In the genomic region with DNA sequence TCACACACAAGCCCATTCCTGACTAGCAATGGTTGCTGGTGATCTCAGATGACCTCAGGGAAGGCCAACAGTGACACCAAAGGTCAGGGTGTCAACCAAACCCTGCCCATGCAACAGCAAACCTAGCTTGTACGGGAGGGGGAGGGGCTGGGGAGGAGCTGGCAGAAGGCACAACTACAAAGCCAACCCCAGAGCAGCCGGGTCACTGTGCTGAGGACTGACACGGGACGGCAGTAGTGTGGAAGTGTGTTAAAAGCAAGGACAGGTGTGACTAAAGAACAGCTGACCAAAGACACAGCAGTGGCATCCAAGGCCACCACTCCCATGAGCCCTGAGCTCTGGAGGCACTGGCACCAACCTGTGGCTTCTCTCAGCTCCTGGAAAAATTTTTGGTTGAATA, we compare ENCODE assay signal across 23 mouse cellular contexts.
DNase-seq lines count a peak whose midpoint lies in the region; ATAC-seq and TF ChIP-seq lines count a peak whose summit lies in the region.
"Had no signal": no experiment of that assay in that cellular context is flagged by ENCODE, and none has a peak within 500 bp of the region (broad histone marks: within the 10 kb centered on the region; RNA-seq: fewer than 3 reads in every experiment).

No protein-coding gene starts in this region.

- H3K9ac ChIP-seq in liver, postnatal 0 days (replicated peaks), result no peak overlapping the region
- H3K9ac ChIP-seq: embryonic facial prominence, embryonic 12.5 days; forebrain, embryonic 12.5 days; heart, embryonic 12.5 days; intestine, embryonic 15.5 days; neural tube, embryonic 12.5 days had no signal

- intact Hi-C loops in left cerebral cortex, adult 2 months (cut with DNase I), result no loop called here
- intact Hi-C loops in left cerebral cortex, postnatal 4 days (cut with DNase I), result no loop called here

- DNase-seq in adrenal gland, postnatal 10 days, result peak; percentile 58
- DNase-seq in adrenal gland, adult 8-10 months, result no peak
- DNase-seq in left cerebral cortex, adult 2 months (ENCODE audit: extremely low spot score in 1 of 2, low spot score in 2 of 2), result no peak
- no peak for DNase-seq in left cerebral cortex, postnatal 4 days
- DNase-seq in liver, postnatal 0 days, result peak; percentile 73
- DNase-seq in thymus, postnatal 4 days, result no peak
- DNase-seq in kidney, postnatal 10 days, result no peak
- DNase-seq: cerebellum, adult 9-10 months; heart, adult 18-20 months; heart, postnatal 10 days; kidney, postnatal 36 days; lung, postnatal 4 days; midbrain, embryonic 14.5 days; right cerebral cortex, postnatal 25 days; thymus, postnatal 14 days had no signal

- H3K36me3 ChIP-seq in liver, postnatal 0 days (replicated peaks; ENCODE audit: insufficient read depth, low read length), result peaks cover 59% of the 10 kb centered on the region

- peak; percentile 94 for ATAC-seq in liver, postnatal 0 days
- ATAC-seq: hindbrain, embryonic 16.5 days; intestine, embryonic 15.5 days had no signal

- no peaks in the 10 kb centered on the region for H3K27me3 ChIP-seq in liver, postnatal 0 days (ENCODE audit: insufficient read depth, low read length)
- H3K27me3 ChIP-seq: embryonic facial prominence, embryonic 12.5 days; forebrain, embryonic 12.5 days; heart, embryonic 12.5 days; intestine, embryonic 15.5 days; neural tube, embryonic 12.5 days had no signal

- peak overlapping the region; percentile 85; the same call in 1 of the 2 replicates for H3K27ac ChIP-seq in left cerebral cortex, adult 2 months
- H3K27ac ChIP-seq in liver, postnatal 0 days (ENCODE audit: low read depth), result peak overlapping the region; percentile 53; the same call in 1 of the 2 replicates
- H3K27ac ChIP-seq: embryonic facial prominence, embryonic 12.5 days; forebrain, embryonic 12.5 days; hindbrain, embryonic 10.5 days; intestine, embryonic 15.5 days; neural tube, embryonic 12.5 days had no signal

- H3K9me3 ChIP-seq in liver, postnatal 0 days (ENCODE audit: low read length), result peaks cover 2% of the 10 kb centered on the region; the same call in 1 of the 2 replicates
- H3K9me3 ChIP-seq: embryonic facial prominence, embryonic 12.5 days; forebrain, embryonic 12.5 days; intestine, embryonic 15.5 days; neural tube, embryonic 12.5 days had no signal

- TF ChIP-seq CTCF in left cerebral cortex, adult 2 months (IDR thresholded peaks at IDR 0.05), result no peak
- TF ChIP-seq CTCF in liver, postnatal 0 days (IDR thresholded peaks at IDR 0.05; ENCODE audit: low read depth), result no peak

- H3K4me2 ChIP-seq in liver, postnatal 0 days (ENCODE audit: low read depth, low read length), result no peak overlapping the region
- H3K4me2 ChIP-seq: embryonic facial prominence, embryonic 12.5 days; forebrain, embryonic 12.5 days; heart, embryonic 12.5 days; intestine, embryonic 15.5 days; neural tube, embryonic 12.5 days had no signal

- no peak for TF ChIP-seq EP300 in liver, postnatal 0 days (IDR thresholded peaks at IDR 0.05; ENCODE audit: low read depth)

- H3K4me1 ChIP-seq in liver, postnatal 0 days (ENCODE audit: insufficient read depth), result no peaks in the 10 kb centered on the region
- H3K4me1 ChIP-seq: embryonic facial prominence, embryonic 12.5 days; intestine, embryonic 15.5 days; neural tube, embryonic 12.5 days had no signal

- no peak overlapping the region for H3K4me3 ChIP-seq in left cerebral cortex, adult 2 months
- H3K4me3 ChIP-seq in liver, postnatal 0 days (ENCODE audit: low read depth, low read length), result no peak overlapping the region
- H3K4me3 ChIP-seq: embryonic facial prominence, embryonic 12.5 days; erythroblast, embryonic 14.5 days; forebrain, embryonic 12.5 days; heart, embryonic 12.5 days; hindbrain, embryonic 10.5 days; intestine, embryonic 15.5 days; neural tube, embryonic 12.5 days had no signal

- WGBS in liver, postnatal 0 days (ENCODE audit: insufficient replicate concordance), result 67% methylated on average over 4 of the region's 4 CpGs

Comparison
In these comparisons a context has a peak if more than half of its experiments do, and no peak if none do; other contexts are left out.
1. DNase-seq: peak in adrenal gland, postnatal 10 days (single experiment) and liver, postnatal 0 days (single experiment); none in adrenal gland, adult 8-10 months (single experiment), left cerebral cortex, adult 2 months (0 of 2), left cerebral cortex, postnatal 4 days (single experiment), thymus, postnatal 4 days (single experiment) and kidney, postnatal 10 days (single experiment).